Mouse (Mus musculus): ENCODE results near the gene Gna15.

Gene Gna15

GRCm38 (mm10) chr10:81553807-81554755, 30.1 kb upstream of the Gna15 start:
- DNase-seq = no peak

- no peak for DNase-seq
These were observed 29.2 kb upstream of the Gna15 start for GRCm38 (mm10) chr10:81553232-81553631.

- peak; percentile 77 for DNase-seq
These were observed 27.6 kb upstream of the Gna15 start for GRCm38 (mm10) chr10:81551597-81552102.

GRCm38 (mm10) chr10:81550257-81550656, 26.2 kb upstream of the Gna15 start:
- peak; percentile 57 for DNase-seq

GRCm38 (mm10) chr10:81548944-81549343, 24.9 kb upstream of the Gna15 start:
- DNase-seq = no peak

- DNase-seq = no peak
These were observed 23.0 kb upstream of the Gna15 start for GRCm38 (mm10) chr10:81546788-81547571.

- DNase-seq = no peak
These were observed 22.3 kb upstream of the Gna15 start for GRCm38 (mm10) chr10:81546332-81546731.

- peak; percentile 100 for DNase-seq
These were observed 21.2 kb upstream of the Gna15 start, which contains the start of gene Gna11 for GRCm38 (mm10) chr10:81545161-81545747. Gene Gna11 (minus strand): TSS chr10:81545190.

- DNase-seq = no peak
These were observed 20.5 kb upstream of the Gna15 start for GRCm38 (mm10) chr10:81544296-81545160.

- DNase-seq = no peak
These were observed 19.6 kb upstream of the Gna15 start for GRCm38 (mm10) chr10:81543633-81544032.

GRCm38 (mm10) chr10:81542727-81543460, 18.9 kb upstream of the Gna15 start:
- no peak for DNase-seq

- no peak for DNase-seq
These were observed 17.8 kb upstream of the Gna15 start for GRCm38 (mm10) chr10:81541803-81542202.

GRCm38 (mm10) chr10:81541363-81541762, 17.3 kb upstream of the Gna15 start:
- no peak for DNase-seq

- DNase-seq = no peak
These were observed 14.5 kb upstream of the Gna15 start for GRCm38 (mm10) chr10:81538321-81539048.

GRCm38 (mm10) chr10:81537429-81537828, 13.4 kb upstream of the Gna15 start:
- no peak for DNase-seq

GRCm38 (mm10) chr10:81536734-81537133, 12.7 kb upstream of the Gna15 start:
- no peak for DNase-seq

- DNase-seq = no peak
These were observed 10.8 kb upstream of the Gna15 start for GRCm38 (mm10) chr10:81534826-81535225.

- DNase-seq = no peak
These were observed 2.8 kb upstream of the Gna15 start for GRCm38 (mm10) chr10:81526779-81527178.

GRCm38 (mm10) chr10:81525017-81525694, 1.1 kb upstream of the Gna15 start:
- no peak for DNase-seq

- no peak for DNase-seq
These were observed 455 bp downstream of the Gna15 start for GRCm38 (mm10) chr10:81523570-81523969.

Data from cerebellum, adult 11 months (tissue).